17 mouse cellular contexts compared by ENCODE assay signal in genomic region chr10:107488654-107489315, GRCm38 (mm10). TPM values are rescaled to one million over a fixed set of nuclear protein-coding genes. Genes with fewer than 3 reads are reported as not detected.
DNase-seq lines count a peak whose midpoint lies in the region; ATAC-seq and TF ChIP-seq lines count a peak whose summit lies in the region.
"Had no signal": no experiment of that assay in that cellular context is flagged by ENCODE, and none has a peak within 500 bp of the region (broad histone marks: within the 10 kb centered on the region; RNA-seq: fewer than 3 reads in every experiment).

No protein-coding gene starts in this region.

- no peak for ATAC-seq in forebrain, embryonic 12.5 days (ENCODE audit: low FRiP score)
- no peak for ATAC-seq in forebrain, postnatal 0 days
- ATAC-seq in hindbrain, postnatal 0 days: no peak
- ATAC-seq: intestine, embryonic 16.5 days had no signal

- H3K4me1 ChIP-seq in forebrain, embryonic 12.5 days: peaks cover 15% of the 10 kb centered on the region
- H3K4me1 ChIP-seq in forebrain, postnatal 0 days (ENCODE audit: insufficient read depth): no peaks in the 10 kb centered on the region
- peaks cover 25% of the 10 kb centered on the region for H3K4me1 ChIP-seq in hindbrain, embryonic 10.5 days (replicated peaks)
- H3K4me1 ChIP-seq in hindbrain, postnatal 0 days (ENCODE audit: insufficient read depth, low read length): no peaks in the 10 kb centered on the region
- peaks cover 58% of the 10 kb centered on the region for H3K4me1 ChIP-seq in embryonic facial prominence, embryonic 10.5 days

- WGBS in forebrain, embryonic 12.5 days: 23% methylated on average over 12 of the region's 12 CpGs
- WGBS in forebrain, postnatal 0 days: 33% methylated on average over 12 of the region's 12 CpGs
- WGBS in hindbrain, embryonic 10.5 days: 26% methylated on average over 12 of the region's 12 CpGs
- WGBS in hindbrain, postnatal 0 days: 30% methylated on average over 12 of the region's 12 CpGs
- WGBS in embryonic facial prominence, embryonic 10.5 days: 26% methylated on average over 12 of the region's 12 CpGs

- no peak for DNase-seq in forebrain, postnatal 0 days
- no peak for DNase-seq in hindbrain, embryonic 10.5 days (ENCODE audit: low spot score)
- no peak for DNase-seq in hindbrain, postnatal 0 days (ENCODE audit: low spot score)
- DNase-seq in A20 (ENCODE audit: low read depth, low spot score): peak; percentile 7
- DNase-seq in embryonic facial prominence, embryonic 10.5 days (ENCODE audit: low spot score): peak; percentile 50
- DNase-seq in left cerebral cortex, adult 9 months (ENCODE audit: low spot score in 2 of 2): no peak
- DNase-seq in urinary bladder, adult 2 months (ENCODE audit: low spot score): no peak
- DNase-seq: cerebellum, postnatal 36 days; lung, adult 2 months had no signal

- H3K9me3 ChIP-seq in forebrain, embryonic 12.5 days: no peaks in the 10 kb centered on the region
- H3K9me3 ChIP-seq in forebrain, postnatal 0 days (ENCODE audit: low read length): no peaks in the 10 kb centered on the region
- H3K9me3 ChIP-seq in hindbrain, embryonic 10.5 days: no peaks in the 10 kb centered on the region
- no peaks in the 10 kb centered on the region for H3K9me3 ChIP-seq in hindbrain, postnatal 0 days (ENCODE audit: low read length)
- no peaks in the 10 kb centered on the region for H3K9me3 ChIP-seq in embryonic facial prominence, embryonic 10.5 days
- H3K9me3 ChIP-seq: neural tube, embryonic 13.5 days had no signal

- H3K36me3 ChIP-seq in forebrain, embryonic 12.5 days (replicated peaks): no peaks in the 10 kb centered on the region
- no peaks in the 10 kb centered on the region for H3K36me3 ChIP-seq in forebrain, postnatal 0 days (ENCODE audit: insufficient read depth)
- H3K36me3 ChIP-seq in hindbrain, embryonic 10.5 days: no peaks in the 10 kb centered on the region
- no peaks in the 10 kb centered on the region for H3K36me3 ChIP-seq in hindbrain, postnatal 0 days (ENCODE audit: insufficient read depth, low read length)
- H3K36me3 ChIP-seq in embryonic facial prominence, embryonic 10.5 days (replicated peaks): no peaks in the 10 kb centered on the region
- H3K36me3 ChIP-seq: neural tube, embryonic 13.5 days had no signal

- peak overlapping the region; percentile 10; the same call in 1 of the 2 replicates for H3K4me2 ChIP-seq in forebrain, embryonic 12.5 days
- no peak overlapping the region for H3K4me2 ChIP-seq in forebrain, postnatal 0 days (ENCODE audit: low read depth)
- no peak overlapping the region for H3K4me2 ChIP-seq in hindbrain, postnatal 0 days (ENCODE audit: low read depth, low read length)
- H3K4me2 ChIP-seq: neural tube, embryonic 13.5 days had no signal

- H3K27me3 ChIP-seq in forebrain, embryonic 12.5 days: 0 out of 2 replicates have a peak, but pooled peaks cover 2% of the 10 kb centered on the region
- no peaks in the 10 kb centered on the region for H3K27me3 ChIP-seq in forebrain, postnatal 0 days (ENCODE audit: insufficient read depth, low read length)
- 0 out of 2 replicates have a peak, but pooled peaks cover 5% of the 10 kb centered on the region for H3K27me3 ChIP-seq in hindbrain, embryonic 10.5 days (ENCODE audit: insufficient read depth, poor library complexity, severe bottlenecking)
- no peaks in the 10 kb centered on the region for H3K27me3 ChIP-seq in hindbrain, postnatal 0 days (ENCODE audit: insufficient read depth, low read length)
- H3K27me3 ChIP-seq in embryonic facial prominence, embryonic 10.5 days (replicated peaks; ENCODE audit: low read depth, poor library complexity, severe bottlenecking): peaks cover 24% of the 10 kb centered on the region
- H3K27me3 ChIP-seq: neural tube, embryonic 13.5 days had no signal

- H3K4me3 ChIP-seq in forebrain, embryonic 12.5 days (replicated peaks): no peak overlapping the region
- H3K4me3 ChIP-seq in forebrain, postnatal 0 days (ENCODE audit: low read depth, low read length): no peak overlapping the region
- 0 out of 2 replicates have a peak overlapping the region, but pooled peaks have one; percentile 16 for H3K4me3 ChIP-seq in hindbrain, embryonic 10.5 days
- no peak overlapping the region for H3K4me3 ChIP-seq in hindbrain, postnatal 0 days (ENCODE audit: low read length)
- H3K4me3 ChIP-seq in embryonic facial prominence, embryonic 10.5 days: no peak overlapping the region
- H3K4me3 ChIP-seq: neural tube, embryonic 13.5 days had no signal

- no peak for TF ChIP-seq CTCF in forebrain, postnatal 0 days (IDR thresholded peaks at IDR 0.05; ENCODE audit: low read depth)
- TF ChIP-seq CTCF in hindbrain, postnatal 0 days (IDR thresholded peaks at IDR 0.05; ENCODE audit: low read depth): no peak

- H3K9ac ChIP-seq in forebrain, embryonic 12.5 days: no peak overlapping the region
- H3K9ac ChIP-seq in forebrain, postnatal 0 days: no peak overlapping the region
- H3K9ac ChIP-seq in hindbrain, postnatal 0 days (replicated peaks; ENCODE audit: low read length): no peak overlapping the region
- H3K9ac ChIP-seq: neural tube, embryonic 13.5 days had no signal

- H3K27ac ChIP-seq in forebrain, embryonic 12.5 days: no peak overlapping the region
- no peak overlapping the region for H3K27ac ChIP-seq in forebrain, postnatal 0 days (ENCODE audit: low read depth, low read length)
- H3K27ac ChIP-seq in hindbrain, embryonic 10.5 days: peak overlapping the region; percentile 23; the same call in 1 of the 2 replicates
- no peak overlapping the region for H3K27ac ChIP-seq in hindbrain, postnatal 0 days
- no peak overlapping the region for H3K27ac ChIP-seq in embryonic facial prominence, embryonic 10.5 days (replicated peaks)
- H3K27ac ChIP-seq: neural tube, embryonic 13.5 days had no signal

RNA-seq across cellular contexts. Expression of gene Myf5, which starts 2.9 kb away (rescaled TPM):
- polyA plus RNA-seq in forebrain, embryonic 12.5 days (2016; fragmentation: Nextera tagmentation; extraction: Ambion mirVana): 0.09 TPM in 1 of 2 replicates, not detected in the other
- not detected in 2 replicates for total RNA-seq in forebrain, postnatal 0 days (2014; rRNA removed)
- not detected in 2 replicates for polyA plus RNA-seq in forebrain, postnatal 0 days (2015; fragmentation: Nextera tagmentation; extraction: Ambion mirVana)
- 1.1 and 4.3 TPM in 2 replicates for polyA plus RNA-seq in hindbrain, embryonic 10.5 days (2016; fragmentation: Nextera tagmentation; extraction: Ambion mirVana)
- total RNA-seq in hindbrain, postnatal 0 days (2014; rRNA removed): not detected in 2 replicates
- not detected in 2 replicates for polyA plus RNA-seq in hindbrain, postnatal 0 days (2015; fragmentation: Nextera tagmentation; extraction: Ambion mirVana)
- 4.2 and 4.8 TPM in 2 replicates for polyA plus RNA-seq in embryonic facial prominence, embryonic 10.5 days (2016; fragmentation: Nextera tagmentation; extraction: Ambion mirVana)
- 0.03 and 0.04 TPM in 2 replicates for polyA plus RNA-seq in urinary bladder, adult 2 months (2012; rRNA removed)
- total RNA-seq: adrenal gland, adult 18-20 months; granulocyte monocyte progenitor cell, adult 5-6 weeks; layer of hippocampus, adult 18-20 months; left cerebral cortex, postnatal 25 days; megakaryocyte-erythroid progenitor cell, adult 5-6 weeks had no signal

RNA-seq across cellular contexts. Expression of gene Myf6, which starts 5.8 kb away (rescaled TPM):
- 0.15 TPM in 1 of 2 replicates, not detected in the other for polyA plus RNA-seq in forebrain, embryonic 12.5 days (2016; fragmentation: Nextera tagmentation; extraction: Ambion mirVana)
- 0.38 TPM in 1 of 2 replicates, not detected in the other for total RNA-seq in forebrain, postnatal 0 days (2014; rRNA removed)
- not detected in 2 replicates for polyA plus RNA-seq in forebrain, postnatal 0 days (2015; fragmentation: Nextera tagmentation; extraction: Ambion mirVana)
- 0.12 TPM in 1 of 2 replicates, not detected in the other for polyA plus RNA-seq in hindbrain, embryonic 10.5 days (2016; fragmentation: Nextera tagmentation; extraction: Ambion mirVana)
- total RNA-seq in hindbrain, postnatal 0 days (2014; rRNA removed): 0.18 TPM in 1 of 2 replicates, not detected in the other
- not detected in 2 replicates for polyA plus RNA-seq in hindbrain, postnatal 0 days (2015; fragmentation: Nextera tagmentation; extraction: Ambion mirVana)
- 0.24 and 0.27 TPM in 2 replicates for polyA plus RNA-seq in embryonic facial prominence, embryonic 10.5 days (2016; fragmentation: Nextera tagmentation; extraction: Ambion mirVana)
- polyA plus RNA-seq in urinary bladder, adult 2 months (2012; rRNA removed): not detected in 2 replicates
- total RNA-seq: adrenal gland, adult 18-20 months; granulocyte monocyte progenitor cell, adult 5-6 weeks; layer of hippocampus, adult 18-20 months; left cerebral cortex, postnatal 25 days; megakaryocyte-erythroid progenitor cell, adult 5-6 weeks had no signal
- polyA plus RNA-seq: intestine, embryonic 16.5 days had no signal

Comparison
In these comparisons a context has a peak if more than half of its experiments do, and no peak if none do; other contexts are left out.
1. DNase-seq: peak in A20 (single experiment) and embryonic facial prominence, embryonic 10.5 days (single experiment); none in forebrain, postnatal 0 days (single experiment), hindbrain, embryonic 10.5 days (single experiment), hindbrain, postnatal 0 days (single experiment), left cerebral cortex, adult 9 months (0 of 2) and urinary bladder, adult 2 months (single experiment).